In the genomic region with DNA sequence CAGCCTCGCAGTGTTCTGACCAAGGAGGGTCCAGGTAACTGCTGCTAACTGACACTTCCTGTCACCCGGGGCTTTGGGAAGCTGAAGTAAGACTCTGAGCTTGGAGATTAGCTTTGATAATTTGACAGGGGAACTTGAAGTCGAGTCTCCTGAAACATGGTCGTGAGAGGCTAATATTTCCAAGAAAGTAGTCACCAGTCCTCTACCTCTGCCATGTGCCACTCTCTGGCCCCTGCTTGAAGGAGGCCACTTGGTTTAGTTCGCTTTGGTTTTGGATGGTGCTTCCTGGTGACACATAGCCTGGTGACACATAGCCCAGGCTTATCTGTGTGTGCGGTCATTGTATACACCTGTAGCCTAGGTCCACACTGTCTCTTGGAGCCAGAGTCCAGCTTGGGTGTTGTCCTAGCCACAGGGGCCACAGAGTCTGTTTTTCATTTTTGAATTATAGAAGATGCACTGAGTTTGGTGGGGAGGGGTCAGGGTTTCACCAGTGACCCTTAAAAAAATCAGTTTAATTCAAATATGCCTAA, we compare ENCODE assay signal across 8 mouse cellular contexts. TPM values are rescaled to one million over a fixed set of nuclear protein-coding genes. Genes with fewer than 3 reads are reported as not detected.
DNase-seq lines count a peak whose midpoint lies in the region; ATAC-seq and TF ChIP-seq lines count a peak whose summit lies in the region.

TSS of gene Rgs3 (plus strand) at position 51 of the 533 bp plus-strand sequence.

- H3K4me1 ChIP-seq in bone marrow macrophage, adult 2 months (ENCODE audit: control insufficient read depth, insufficient read depth, low read length), result peaks cover 3% of the 10 kb centered on the region
- peaks cover 10% of the 10 kb centered on the region for H3K4me1 ChIP-seq in heart, embryonic 16.5 days (ENCODE audit: control insufficient read depth, insufficient read depth, low read length)
- no peaks in the 10 kb centered on the region for H3K4me1 ChIP-seq in stomach, embryonic 15.5 days

- no peak within 1 kb of the TSS for H3K27ac ChIP-seq in bone marrow macrophage, adult 2 months (ENCODE audit: insufficient read depth, low read depth, low read length)
- H3K27ac ChIP-seq in heart, embryonic 16.5 days (ENCODE audit: low read length), result no peak within 1 kb of the TSS
- H3K27ac ChIP-seq in stomach, embryonic 15.5 days, result no peak within 1 kb of the TSS

- TF ChIP-seq POLR2A in bone marrow macrophage, adult 2 months (IDR thresholded peaks at IDR 0.05; ENCODE audit: borderline replicate concordance, low read depth, low read length), result no peak

- H3K9me3 ChIP-seq in heart, embryonic 16.5 days (replicated peaks; ENCODE audit: control insufficient read depth, low read length), result no peaks in the 10 kb centered on the region
- no peaks in the 10 kb centered on the region for H3K9me3 ChIP-seq in stomach, embryonic 15.5 days

- no peak for ATAC-seq in heart, embryonic 16.5 days (replicated peaks; ENCODE audit: extremely low read depth, insufficient read depth, low FRiP score)
- no peak for ATAC-seq in stomach, embryonic 15.5 days (ENCODE audit: insufficient read depth, low FRiP score, low read depth)

- peaks cover 34% of the 10 kb centered on the region for H3K27me3 ChIP-seq in heart, embryonic 16.5 days (ENCODE audit: control insufficient read depth, insufficient read depth, low read length)
- no peaks in the 10 kb centered on the region for H3K27me3 ChIP-seq in stomach, embryonic 15.5 days (replicated peaks)

- intact Hi-C loops in left cerebral cortex, postnatal 25 days (cut with DNase I), result loop anchor here (10.0 kb wide), 1 partner anchor 555 kb away; no protein-coding TSS in a partner anchor

- no peaks in the 10 kb centered on the region for H3K36me3 ChIP-seq in heart, embryonic 16.5 days (ENCODE audit: control insufficient read depth, insufficient read depth)
- H3K36me3 ChIP-seq in stomach, embryonic 15.5 days, result no peaks in the 10 kb centered on the region

- TF ChIP-seq CTCF in bone marrow macrophage, adult 2 months (IDR thresholded peaks at IDR 0.05; ENCODE audit: low read depth, low read length), result no peak

- H3K4me2 ChIP-seq in heart, embryonic 16.5 days (ENCODE audit: low read depth, low read length), result no peak within 1 kb of the TSS
- no peak within 1 kb of the TSS for H3K4me2 ChIP-seq in stomach, embryonic 15.5 days

- DNase-seq in layer of hippocampus, adult 8-10 months (ENCODE audit: low spot score in 2 of 2), result no peak
- no peak for DNase-seq in layer of hippocampus, adult 11-12 months (ENCODE audit: low spot score)
- DNase-seq in left cerebral cortex, postnatal 25 days (ENCODE audit: low spot score in 2 of 2), result no peak
- no peak for DNase-seq in ovary, adult 18-20 months (ENCODE audit: low spot score)
- no peak for DNase-seq in urinary bladder, postnatal 14 days (ENCODE audit: low spot score)

- H3K9ac ChIP-seq in heart, embryonic 16.5 days (ENCODE audit: low read length), result no peak within 1 kb of the TSS
- H3K9ac ChIP-seq in stomach, embryonic 15.5 days, result no peak within 1 kb of the TSS

- H3K4me3 ChIP-seq in bone marrow macrophage, adult 2 months (ENCODE audit: insufficient read depth, low read length), result no peak within 1 kb of the TSS
- H3K4me3 ChIP-seq in heart, embryonic 16.5 days (ENCODE audit: low read length), result no peak within 1 kb of the TSS
- H3K4me3 ChIP-seq in stomach, embryonic 15.5 days (replicated peaks), result no peak within 1 kb of the TSS

- WGBS in heart, embryonic 16.5 days, result 50% methylated on average over 6 of the region's 6 CpGs
- 51% methylated on average over 6 of the region's 6 CpGs for WGBS in stomach, embryonic 15.5 days

RNA-seq across cellular contexts. Expression of gene Rgs3, which starts in this region (rescaled TPM):
- total RNA-seq in layer of hippocampus, adult 8-10 months (2022), result 10 to 100 TPM; 24.2 to 29.3 (median 26.5) TPM
- 17.2 and 19.7 TPM in 2 replicates for polyA plus RNA-seq in bone marrow macrophage, adult 2 months (2012; ENCODE audit: insufficient read depth, insufficient read length, missing spikeins)
- 62.8 and 63.1 TPM in 2 replicates for polyA plus RNA-seq in heart, embryonic 16.5 days (2015; fragmentation: Nextera tagmentation; extraction: Ambion mirVana)
- total RNA-seq in left cerebral cortex, postnatal 25 days (2021), result 10 to 100 TPM; 24.1 to 27.4 TPM
- polyA plus RNA-seq in stomach, embryonic 15.5 days (2015; fragmentation: Nextera tagmentation; extraction: Ambion mirVana), result 46.8 and 48.0 TPM in 2 replicates
